Mouse (Mus musculus): ENCODE measurements around the gene Znfx1.

The Znfx1 gene

GRCm38 (mm10) chr2:167062965-167063880 lies at the start of gene Znfx1:
Gene Znfx1, minus strand, starts transcription at chr2:167063015.
- DNase-seq (ENCODE audit: inconsistent age in 2 of 2, low spot score in 1 of 2), result peak; percentile 98 to 100

- no peak for DNase-seq (ENCODE audit: inconsistent age in 2 of 2, low spot score in 1 of 2)
Observed at GRCm38 (mm10) chr2:167112259-167112658, 49.4 kb upstream of the Znfx1 start.

- DNase-seq (ENCODE audit: inconsistent age in 2 of 2, low spot score in 1 of 2), result no peak
Observed at GRCm38 (mm10) chr2:167109506-167109905, 46.7 kb upstream of the Znfx1 start.

GRCm38 (mm10) chr2:167103546-167103945 lies 40.7 kb upstream of the Znfx1 start:
- DNase-seq (ENCODE audit: inconsistent age in 2 of 2, low spot score in 1 of 2), result no peak

- peak; percentile 54 to 56 for DNase-seq (ENCODE audit: inconsistent age in 2 of 2, low spot score in 1 of 2)
Observed at GRCm38 (mm10) chr2:167101743-167102441, 39.1 kb upstream of the Znfx1 start.

DNA sequence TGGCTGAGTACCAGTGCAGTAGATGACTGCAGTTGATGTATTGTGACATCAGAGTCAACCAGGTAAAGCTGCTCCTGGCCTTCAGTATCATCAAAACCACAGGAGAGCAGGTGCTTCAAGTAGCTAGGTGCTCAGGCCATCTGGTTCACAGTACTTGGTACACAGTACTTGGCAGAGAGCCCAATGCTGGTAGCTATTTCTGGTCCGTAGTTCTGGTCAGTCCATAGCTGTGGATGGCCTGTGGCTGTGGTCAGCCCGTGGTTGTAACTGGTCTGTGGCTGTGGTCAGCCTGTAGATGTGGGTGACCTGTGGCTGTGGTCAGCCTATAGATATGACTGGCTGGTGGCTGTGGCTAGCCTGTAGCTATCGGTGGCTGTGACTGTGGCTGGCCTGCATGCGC lies 31.9 kb upstream of the Znfx1 start:
- DNase-seq (ENCODE audit: inconsistent age in 2 of 2, low spot score in 1 of 2), result no peak

DNA sequence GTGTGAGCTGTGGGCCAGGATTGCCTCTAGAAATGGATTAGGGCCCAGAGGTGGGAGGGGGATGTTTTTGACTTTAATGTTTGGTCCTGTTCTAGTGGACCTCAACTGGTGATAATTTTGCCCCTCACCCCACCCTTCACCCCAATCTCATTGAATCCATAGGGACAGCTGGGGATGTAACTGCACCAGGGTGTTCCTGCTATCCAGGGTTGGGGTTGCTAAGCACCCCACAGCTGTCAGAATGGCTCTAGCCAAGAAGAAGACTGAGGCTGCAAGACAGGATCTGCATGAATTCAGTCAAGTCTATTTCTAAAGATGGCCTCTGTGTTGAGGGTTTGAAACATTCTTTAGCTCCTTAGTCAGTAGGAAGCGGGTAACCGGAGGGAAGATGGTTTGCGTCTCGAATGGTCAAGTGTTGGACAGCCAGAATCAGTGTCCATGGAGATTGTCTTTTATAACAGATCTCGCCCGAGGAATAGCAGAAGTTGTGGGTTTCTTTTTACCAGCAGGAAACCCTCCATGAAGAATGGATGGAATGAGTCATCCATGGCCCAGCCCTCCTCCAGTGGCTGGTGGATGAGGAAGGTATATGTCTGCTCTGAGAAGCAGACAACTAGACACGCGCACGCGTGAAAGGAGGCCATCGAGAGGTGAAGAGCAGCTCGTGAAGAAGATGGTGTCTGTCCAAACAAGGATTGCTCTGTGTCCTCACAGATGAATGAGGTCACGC lies 30.5 kb upstream of the Znfx1 start:
- no peak for DNase-seq (ENCODE audit: inconsistent age in 2 of 2, low spot score in 1 of 2)

DNA sequence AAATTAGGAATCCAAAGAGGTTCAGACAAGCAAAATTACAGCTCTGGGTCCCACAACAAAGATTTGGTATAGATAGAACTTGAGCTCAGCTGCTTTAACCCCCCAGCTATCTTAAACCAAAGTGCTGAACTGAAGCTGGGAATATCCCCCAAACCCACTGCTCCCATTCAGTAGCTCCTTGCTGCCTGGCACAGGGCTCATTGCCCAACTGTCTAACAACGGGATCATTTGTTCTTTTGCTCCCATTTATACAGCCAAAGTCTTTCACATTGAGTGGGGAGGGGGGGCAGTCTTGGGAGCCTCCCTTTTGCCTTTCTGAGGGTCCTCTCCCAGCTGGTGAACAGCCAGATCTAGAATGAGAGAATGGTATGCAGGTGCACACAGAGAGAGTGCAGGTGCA lies 27.5 kb upstream of the Znfx1 start:
- no peak for DNase-seq (ENCODE audit: inconsistent age in 2 of 2, low spot score in 1 of 2)

GRCm38 (mm10) chr2:167086836-167087235 lies 24.0 kb upstream of the Znfx1 start:
- no peak for DNase-seq (ENCODE audit: inconsistent age in 2 of 2, low spot score in 1 of 2)

GRCm38 (mm10) chr2:167086092-167086491 lies 23.3 kb upstream of the Znfx1 start:
- DNase-seq (ENCODE audit: inconsistent age in 2 of 2, low spot score in 1 of 2), result no peak

- DNase-seq (ENCODE audit: inconsistent age in 2 of 2, low spot score in 1 of 2), result no peak
Observed at GRCm38 (mm10) chr2:167081639-167082038, 18.8 kb upstream of the Znfx1 start.

DNA sequence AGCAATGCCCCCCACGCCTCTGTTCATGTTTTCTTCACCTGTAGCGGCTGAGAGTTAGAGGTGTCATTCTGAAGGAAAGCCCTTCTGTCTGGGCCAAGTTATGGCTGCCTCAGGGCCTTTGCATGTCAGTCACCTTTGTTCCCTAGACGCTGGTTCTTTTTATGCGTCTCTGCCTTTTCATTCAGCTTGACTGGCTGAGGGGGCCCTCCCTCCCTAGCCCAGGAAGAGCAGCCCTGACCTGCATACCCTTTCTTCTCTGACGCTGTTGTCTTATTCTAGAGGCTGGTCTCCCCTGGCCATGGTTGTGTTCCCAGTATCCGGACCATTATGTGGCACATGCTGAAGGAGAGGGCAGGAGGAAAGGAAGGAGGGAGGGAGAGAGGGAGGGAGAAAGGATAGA lies 18.3 kb upstream of the Znfx1 start:
- no peak for DNase-seq (ENCODE audit: inconsistent age in 2 of 2, low spot score in 1 of 2)

- no peak for DNase-seq (ENCODE audit: inconsistent age in 2 of 2, low spot score in 1 of 2)
Observed at GRCm38 (mm10) chr2:167080387-167080786, 17.6 kb upstream of the Znfx1 start.

DNA sequence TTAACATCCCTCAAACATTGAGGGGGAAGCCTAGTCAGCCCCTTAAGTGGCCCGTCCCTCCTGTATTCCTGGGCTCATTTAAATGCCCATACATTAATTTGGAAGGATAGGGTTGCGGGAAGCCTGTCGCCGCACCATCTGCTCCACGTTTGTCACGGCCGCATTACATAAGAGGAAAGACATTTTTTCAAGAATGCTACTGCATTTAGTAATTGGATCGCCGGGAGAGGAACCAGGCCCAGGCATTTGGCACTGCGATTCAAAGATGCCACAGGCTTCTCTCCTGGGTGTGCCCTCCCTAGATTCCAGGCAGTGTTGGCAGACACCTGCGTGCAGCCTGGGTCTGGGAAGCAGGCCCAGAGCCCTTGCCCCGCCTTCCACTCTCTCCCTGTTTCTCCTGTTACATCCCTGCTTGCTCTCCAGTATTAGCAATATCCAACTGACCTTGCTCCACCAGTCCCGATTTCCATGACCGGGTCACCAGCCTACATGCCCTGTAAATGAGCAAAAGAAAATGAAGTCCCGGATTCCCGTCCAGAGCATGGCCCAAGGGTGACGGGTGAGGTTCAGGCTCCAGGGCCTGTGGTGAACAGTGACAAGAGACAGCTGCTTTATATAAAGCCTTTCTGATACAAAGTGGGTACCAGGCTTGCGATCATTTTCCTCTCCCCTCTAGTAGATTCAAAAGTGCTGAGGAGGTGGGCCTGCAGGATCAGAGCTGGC lies 16.9 kb upstream of the Znfx1 start:
- DNase-seq (ENCODE audit: inconsistent age in 2 of 2, low spot score in 1 of 2), result no peak

GRCm38 (mm10) chr2:167078931-167079495 lies 16.2 kb upstream of the Znfx1 start:
- no peak for DNase-seq (ENCODE audit: inconsistent age in 2 of 2, low spot score in 1 of 2)

DNA sequence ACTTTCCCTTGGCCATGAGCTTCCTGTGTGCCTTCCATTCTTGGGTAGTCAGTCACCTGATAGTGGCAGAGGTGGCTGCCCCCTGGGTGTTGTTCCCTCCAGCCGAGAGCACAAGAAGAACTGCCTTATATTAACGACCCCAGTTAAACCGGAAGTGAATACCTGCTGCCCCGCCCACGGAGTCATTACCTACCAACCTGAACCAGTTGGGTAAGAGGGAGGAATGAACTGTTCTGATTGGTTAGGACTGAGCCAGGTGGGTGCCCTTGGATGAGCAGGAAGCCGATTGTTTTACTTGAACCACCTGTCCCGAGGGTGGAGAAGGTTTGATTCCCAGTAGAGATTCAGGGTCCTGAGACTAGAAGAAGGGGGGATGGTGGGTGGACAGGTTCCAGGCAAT lies 15.7 kb upstream of the Znfx1 start:
- DNase-seq (ENCODE audit: inconsistent age in 2 of 2, low spot score in 1 of 2), result no peak

GRCm38 (mm10) chr2:167077199-167077962 lies 14.6 kb upstream of the Znfx1 start:
- DNase-seq (ENCODE audit: inconsistent age in 2 of 2, low spot score in 1 of 2), result no peak

- DNase-seq (ENCODE audit: inconsistent age in 2 of 2, low spot score in 1 of 2), result no peak
Observed at GRCm38 (mm10) chr2:167076759-167077158, 13.9 kb upstream of the Znfx1 start.

GRCm38 (mm10) chr2:167076352-167076751 lies 13.5 kb upstream of the Znfx1 start:
- DNase-seq (ENCODE audit: inconsistent age in 2 of 2, low spot score in 1 of 2), result no peak

DNA sequence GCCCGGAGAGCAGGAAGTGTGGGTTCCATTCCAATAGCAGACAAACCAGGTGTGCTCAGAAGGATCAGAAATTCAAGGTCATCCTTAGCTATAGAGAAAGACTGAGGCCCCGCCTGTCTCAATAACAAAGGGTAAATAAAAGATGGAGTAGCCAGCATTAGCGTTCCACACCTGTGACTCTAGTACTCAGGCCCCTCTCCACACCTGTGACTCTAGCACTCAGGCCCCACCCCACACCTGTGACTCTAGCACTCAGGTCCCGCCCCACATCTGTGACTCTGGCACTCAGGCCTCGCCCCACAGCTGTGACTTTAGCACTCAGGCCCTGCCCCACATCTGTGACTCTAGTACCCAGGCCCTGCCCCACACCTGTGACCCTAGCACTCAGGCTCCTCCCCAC lies 11.8 kb upstream of the Znfx1 start:
- DNase-seq (ENCODE audit: inconsistent age in 2 of 2, low spot score in 1 of 2), result no peak

All from adrenal gland, adult (tissue).